Mouse (Mus musculus) adrenal gland, postnatal 14 days (tissue): Measurements from ENCODE around the gene Adamts7. TPM values are rescaled to one million over a fixed set of nuclear protein-coding genes. Genes with fewer than 3 reads are reported as not detected.
A peak's percentile ranks its signal among the peaks of the same experiment; 100 is the strongest.

Experiments
- DNase-seq: peaks from one replicate; pipeline ENCODE4 v3.0.0; 2021; ENCODE audit warnings: mixed read lengths
- total RNA-seq: library from RNA; stranded (reverse); gene quantifications from 2 replicates; pipeline ENCODE4 v1.2.3, GENCODE M21; 2021

The Adamts7 gene
- total RNA-seq, 1 experiment from 2014 or later = 8.6 TPM

- DNase-seq = peak; percentile 39
Observed at GRCm38 (mm10) chr9:90146869-90147268, 16.0 kb upstream of the Adamts7 start.

- DNase-seq = peak; percentile 88
Observed at GRCm38 (mm10) chr9:90162243-90162925, 485 bp upstream of the Adamts7 start.

- peak; percentile 70 for DNase-seq
Observed at GRCm38 (mm10) chr9:90163749-90164095, 853 bp downstream of the Adamts7 start.

GRCm38 (mm10) chr9:90164670-90165453, 2.0 kb downstream of the Adamts7 start:
- no peak for DNase-seq

- DNase-seq = no peak
Observed at GRCm38 (mm10) chr9:90165590-90165989, 2.7 kb downstream of the Adamts7 start.

GRCm38 (mm10) chr9:90166615-90167014, 3.7 kb downstream of the Adamts7 start:
- DNase-seq = no peak

GRCm38 (mm10) chr9:90169965-90170364, 7.1 kb downstream of the Adamts7 start:
- DNase-seq = no peak

GRCm38 (mm10) chr9:90171421-90171820, 8.6 kb downstream of the Adamts7 start:
- DNase-seq = no peak

GRCm38 (mm10) chr9:90172528-90173321, 9.9 kb downstream of the Adamts7 start:
- no peak for DNase-seq

- no peak for DNase-seq
Observed at GRCm38 (mm10) chr9:90173330-90173729, 10.5 kb downstream of the Adamts7 start.

- DNase-seq = no peak
Observed at GRCm38 (mm10) chr9:90179409-90179808, 16.5 kb downstream of the Adamts7 start.

GRCm38 (mm10) chr9:90181656-90182388, 19.0 kb downstream of the Adamts7 start:
- no peak for DNase-seq

GRCm38 (mm10) chr9:90182636-90183421, 20.0 kb downstream of the Adamts7 start:
- no peak for DNase-seq

- DNase-seq = no peak
Observed at GRCm38 (mm10) chr9:90183550-90183949, 20.7 kb downstream of the Adamts7 start.

- DNase-seq = peak; percentile 85
Observed at GRCm38 (mm10) chr9:90184116-90184515, 21.2 kb downstream of the Adamts7 start.

GRCm38 (mm10) chr9:90185356-90185910, 22.6 kb downstream of the Adamts7 start:
- no peak for DNase-seq

- DNase-seq = no peak
Observed at GRCm38 (mm10) chr9:90188893-90189292, 26.0 kb downstream of the Adamts7 start.

GRCm38 (mm10) chr9:90189391-90189790, 26.5 kb downstream of the Adamts7 start:
- no peak for DNase-seq

- DNase-seq = no peak
Observed at GRCm38 (mm10) chr9:90195000-90195399, 32.1 kb downstream of the Adamts7 start.

- no peak for DNase-seq
Observed at GRCm38 (mm10) chr9:90196262-90196661, 33.4 kb downstream of the Adamts7 start.

- peak; percentile 69 for DNase-seq
Observed at GRCm38 (mm10) chr9:90197116-90197665, 34.3 kb downstream of the Adamts7 start.
